Comparison of ENCODE assay signal across 8 mouse cellular contexts in the genomic region with DNA sequence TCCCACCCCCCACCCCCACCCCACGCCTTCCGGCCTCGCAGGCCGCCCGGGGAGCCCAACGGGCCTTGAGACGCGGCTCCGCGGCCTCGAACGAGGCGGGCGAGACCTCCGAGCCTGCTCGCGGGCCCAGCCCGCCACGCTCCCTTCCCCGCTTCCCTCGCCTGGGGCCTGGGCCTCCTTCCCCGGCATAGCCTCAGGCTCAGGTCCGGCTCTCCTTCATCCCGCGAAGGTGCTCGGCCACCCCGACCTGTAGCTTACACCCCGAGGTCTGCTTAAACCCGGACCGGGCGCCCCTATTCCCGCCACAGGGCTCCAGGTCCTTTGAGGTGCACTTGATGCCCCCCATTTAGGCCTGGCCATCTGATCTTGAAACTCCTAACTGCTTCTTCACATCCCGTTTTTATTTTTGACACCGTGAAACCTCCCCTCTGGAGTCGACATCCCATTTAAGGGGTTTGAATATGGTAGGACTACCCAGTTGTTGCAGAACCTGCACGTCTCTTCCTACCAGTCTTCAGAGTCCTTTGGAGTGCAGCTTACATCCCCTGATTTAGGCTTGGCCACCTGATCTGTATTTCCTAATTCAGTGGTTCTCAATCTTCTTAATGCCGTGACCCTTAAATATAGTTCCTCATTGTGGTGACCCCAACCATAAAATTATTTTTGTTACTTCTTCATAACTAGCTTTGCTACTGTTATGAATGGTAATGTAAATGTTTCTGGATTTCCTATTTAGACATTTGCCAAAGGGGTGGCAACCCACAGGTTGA. TPM values are rescaled to one million over a fixed set of nuclear protein-coding genes. Genes with fewer than 3 reads are reported as not detected.
DNase-seq lines count a peak whose midpoint lies in the region; ATAC-seq and TF ChIP-seq lines count a peak whose summit lies in the region.

No protein-coding gene starts in this region.

- peaks cover 10% of the 10 kb centered on the region for H3K4me1 ChIP-seq in heart, postnatal 0 days (ENCODE audit: control insufficient read depth, insufficient read depth)
- peaks cover 40% of the 10 kb centered on the region for H3K4me1 ChIP-seq in liver, embryonic 15.5 days (replicated peaks)
- H3K4me1 ChIP-seq in spleen, adult 2 months (ENCODE audit: control insufficient read depth, insufficient read depth, insufficient read length), result peaks cover 3% of the 10 kb centered on the region; the same call in 1 of the 2 replicates

- H3K9ac ChIP-seq in heart, postnatal 0 days (replicated peaks; ENCODE audit: low read depth, low read length), result peak overlapping the region; percentile 94
- peak overlapping the region; percentile 98 for H3K9ac ChIP-seq in liver, embryonic 15.5 days

- WGBS in heart, postnatal 0 days, result under 1% methylated on average over 33 of the region's 37 CpGs
- under 1% methylated on average over 37 of the region's 37 CpGs for WGBS in liver, embryonic 15.5 days (ENCODE audit: insufficient replicate concordance)
- 2% methylated on average over 26 of the region's 37 CpGs for WGBS in spleen, adult 2 months

- no peak for TF ChIP-seq EP300 in heart, postnatal 0 days (IDR thresholded peaks at IDR 0.05; ENCODE audit: low read depth)

- no peak for TF ChIP-seq POLR2A in spleen, adult 2 months (IDR thresholded peaks at IDR 0.05; ENCODE audit: low read depth, low read length)

- peak overlapping the region; percentile 91 for H3K4me2 ChIP-seq in heart, postnatal 0 days (ENCODE audit: low read depth, low read length)
- peak overlapping the region; percentile 82 for H3K4me2 ChIP-seq in liver, embryonic 15.5 days

- no peak for TF ChIP-seq CTCF in heart, postnatal 0 days (IDR thresholded peaks at IDR 0.05; ENCODE audit: low read depth)
- TF ChIP-seq CTCF in spleen, adult 2 months (IDR thresholded peaks at IDR 0.05; ENCODE audit: extremely low read depth, insufficient read depth, insufficient read length, insufficient replicate concordance), result no peak

- H3K27ac ChIP-seq in heart, postnatal 0 days (ENCODE audit: low read depth), result peak overlapping the region; percentile 84
- peak overlapping the region; percentile 90 for H3K27ac ChIP-seq in liver, embryonic 15.5 days (replicated peaks)
- H3K27ac ChIP-seq in spleen, adult 2 months (ENCODE audit: insufficient read depth, low read length), result peak overlapping the region; percentile 74

- no peaks in the 10 kb centered on the region for H3K9me3 ChIP-seq in heart, postnatal 0 days (replicated peaks; ENCODE audit: control insufficient read depth, low read length)
- H3K9me3 ChIP-seq in liver, embryonic 15.5 days (replicated peaks), result no peaks in the 10 kb centered on the region

- H3K4me3 ChIP-seq in heart, postnatal 0 days (ENCODE audit: low read depth, low read length), result peak overlapping the region; percentile 77
- H3K4me3 ChIP-seq in liver, embryonic 15.5 days (replicated peaks), result peak overlapping the region; percentile 91
- H3K4me3 ChIP-seq in spleen, adult 2 months (ENCODE audit: extremely low read depth, insufficient read depth, insufficient read length), result peak overlapping the region; percentile 82

- no peaks in the 10 kb centered on the region for H3K27me3 ChIP-seq in heart, postnatal 0 days (ENCODE audit: control insufficient read depth, insufficient read depth, low read length)
- H3K27me3 ChIP-seq in liver, embryonic 15.5 days, result peaks cover 7% of the 10 kb centered on the region; the same call in 1 of the 2 replicates
- H3K27me3 ChIP-seq in spleen, adult 2 months (ENCODE audit: control insufficient read depth, insufficient read depth, low read length), result no peaks in the 10 kb centered on the region

- peak; percentile 9; the same call in 1 of the 2 replicates for ATAC-seq in cerebellum, adult (ENCODE audit: insufficient number of reproducible peaks, low FRiP score, low TSS enrichment)
- no peak; the same call in 1 of the 2 replicates for ATAC-seq in heart, postnatal 0 days (ENCODE audit: insufficient read depth, low read depth)
- peak; percentile 17; the same call in 1 of the 2 replicates for ATAC-seq in liver, embryonic 15.5 days (ENCODE audit: insufficient read depth)
- no peak for ATAC-seq in activated CD4-positive, CD25-positive, alpha-beta regulatory T cell, adult 4 months

- no peak for DNase-seq in cerebellum, postnatal 25 days
- DNase-seq in right cerebral cortex, postnatal 4 days, result peak; percentile 34
- DNase-seq in right cerebral cortex, postnatal 25 days, result no peak
- DNase-seq in heart, postnatal 0 days (ENCODE audit: low spot score), result no peak
- peak in 1 of 2 experiments; percentile 30 for DNase-seq in spleen, adult 2 months (ENCODE audit: low read depth in 1 of 2, low spot score in 2 of 2)

- peaks cover 13% of the 10 kb centered on the region; the same call in 1 of the 2 replicates for H3K36me3 ChIP-seq in heart, postnatal 0 days (replicated peaks; ENCODE audit: control insufficient read depth, insufficient read depth, low read length)
- peaks cover 39% of the 10 kb centered on the region for H3K36me3 ChIP-seq in liver, embryonic 15.5 days (replicated peaks)
- H3K36me3 ChIP-seq in spleen, adult 2 months (ENCODE audit: control insufficient read depth, insufficient read depth, low read length), result peaks cover 3% of the 10 kb centered on the region

RNA-seq across cellular contexts. Expression of a gene that starts 0.7 kb away (rescaled TPM):
- 60.9 and 64.7 TPM in 2 replicates for total RNA-seq in heart, postnatal 0 days (2014; rRNA removed; ENCODE audit: low replicate concordance)
- 38.8 and 40.6 TPM in 2 replicates for polyA plus RNA-seq in heart, postnatal 0 days (2015; fragmentation: Nextera tagmentation; extraction: Ambion mirVana)
- 40.8 and 42.6 TPM in 2 replicates for polyA plus RNA-seq in liver, embryonic 15.5 days (2015; fragmentation: Nextera tagmentation; extraction: Ambion mirVana)
- 72.6 and 89.6 TPM in 2 replicates for polyA plus RNA-seq in spleen, adult 2 months (2012; rRNA removed)
- polyA plus RNA-seq in activated CD4-positive, CD25-positive, alpha-beta regulatory T cell, adult 4 months (2017; shearing (Covaris generic)), result 10 to 100 TPM; 40.5 to 56.7 TPM

RNA-seq across cellular contexts. Expression of a gene that starts 43.7 kb away (rescaled TPM):
- total RNA-seq in heart, postnatal 0 days (2014; rRNA removed; ENCODE audit: low replicate concordance), result 892 and 948 TPM in 2 replicates
- polyA plus RNA-seq in heart, postnatal 0 days (2015; fragmentation: Nextera tagmentation; extraction: Ambion mirVana), result 1,914 and 1,978 TPM in 2 replicates
- polyA plus RNA-seq in liver, embryonic 15.5 days (2015; fragmentation: Nextera tagmentation; extraction: Ambion mirVana), result 210 and 226 TPM in 2 replicates
- polyA plus RNA-seq in spleen, adult 2 months (2012; rRNA removed), result 181 and 252 TPM in 2 replicates
- polyA plus RNA-seq in activated CD4-positive, CD25-positive, alpha-beta regulatory T cell, adult 4 months (2017; shearing (Covaris generic)), result 100 to 1,000 TPM; 272 to 279 TPM

RNA-seq across cellular contexts. Expression of a gene that starts 44.0 kb away (rescaled TPM):
- 15.1 and 16.3 TPM in 2 replicates for total RNA-seq in heart, postnatal 0 days (2014; rRNA removed; ENCODE audit: low replicate concordance)
- 10.7 and 11.0 TPM in 2 replicates for polyA plus RNA-seq in heart, postnatal 0 days (2015; fragmentation: Nextera tagmentation; extraction: Ambion mirVana)
- polyA plus RNA-seq in liver, embryonic 15.5 days (2015; fragmentation: Nextera tagmentation; extraction: Ambion mirVana), result 2.4 and 2.6 TPM in 2 replicates
- polyA plus RNA-seq in spleen, adult 2 months (2012; rRNA removed), result 20.3 and 33.9 TPM in 2 replicates
- polyA plus RNA-seq in activated CD4-positive, CD25-positive, alpha-beta regulatory T cell, adult 4 months (2017; shearing (Covaris generic)), result 1 to 10 TPM; 6.0 TPM

RNA-seq across cellular contexts. Expression of a gene that starts 45.9 kb away (rescaled TPM):
- not detected in 2 replicates for total RNA-seq in heart, postnatal 0 days (2014; rRNA removed; ENCODE audit: low replicate concordance)
- 0.20 and 0.23 TPM in 2 replicates for polyA plus RNA-seq in heart, postnatal 0 days (2015; fragmentation: Nextera tagmentation; extraction: Ambion mirVana)
- polyA plus RNA-seq in liver, embryonic 15.5 days (2015; fragmentation: Nextera tagmentation; extraction: Ambion mirVana), result 0.30 and 0.44 TPM in 2 replicates
- 0.14 and 0.28 TPM in 2 replicates for polyA plus RNA-seq in spleen, adult 2 months (2012; rRNA removed)
- polyA plus RNA-seq in activated CD4-positive, CD25-positive, alpha-beta regulatory T cell, adult 4 months (2017; shearing (Covaris generic)), result 1 to 10 TPM in 1 of 2 experiments, under 1 TPM in 1; 0.87 to 1.0 TPM

RNA-seq across cellular contexts. Expression of a gene that starts 47.1 kb away (rescaled TPM):
- 109 and 115 TPM in 2 replicates for total RNA-seq in heart, postnatal 0 days (2014; rRNA removed; ENCODE audit: low replicate concordance)
- 43.6 and 46.4 TPM in 2 replicates for polyA plus RNA-seq in heart, postnatal 0 days (2015; fragmentation: Nextera tagmentation; extraction: Ambion mirVana)
- polyA plus RNA-seq in liver, embryonic 15.5 days (2015; fragmentation: Nextera tagmentation; extraction: Ambion mirVana), result 36.9 and 44.5 TPM in 2 replicates
- 35.2 and 44.9 TPM in 2 replicates for polyA plus RNA-seq in spleen, adult 2 months (2012; rRNA removed)
- polyA plus RNA-seq in activated CD4-positive, CD25-positive, alpha-beta regulatory T cell, adult 4 months (2017; shearing (Covaris generic)), result 1 to 10 TPM; 7.0 to 8.0 TPM

Comparison
In these comparisons a context has a peak if more than half of its experiments do, and no peak if none do; other contexts are left out.
1. ATAC-seq: peak in cerebellum, adult (single experiment) and liver, embryonic 15.5 days (single experiment); none in heart, postnatal 0 days (single experiment) and activated CD4-positive, CD25-positive, alpha-beta regulatory T cell, adult 4 months (single experiment).
2. Peak in every context shown above with its lines, with median percentiles within 50 percentile points of each other: H3K27ac ChIP-seq and H3K4me3 ChIP-seq.